Mouse (Mus musculus) lung, adult 2 months (tissue): ENCODE measurements around the gene Zmynd19. TPM values are rescaled to one million over a fixed set of nuclear protein-coding genes. Genes with fewer than 3 reads are reported as not detected.
A peak's percentile ranks its signal among the peaks of the same experiment; 100 is the strongest.

Source experiments
- DNase-seq: peaks from one replicate; pipeline ENCODE4 v3.0.0; 2022
- H3K4me1 ChIP-seq: fragments of 200-500 bp; 2 replicates; pipeline ENCODE4 v1.6.1; 2011; ENCODE audit warnings: low read length; ENCODE audit not compliant: control insufficient read depth, insufficient read depth
- H3K4me3 ChIP-seq: fragments of 200-500 bp; replicated peaks from 2 replicates; pipeline ENCODE3; 2011; ENCODE audit warnings: low read depth, mild to moderate bottlenecking, control low read depth, low read length; ENCODE audit errors: extremely low read depth
- CTCF ChIP-seq: fragments of 200-500 bp; IDR thresholded peaks from 2 replicates; pipeline ENCODE4 v1.5.1; 2011; ENCODE audit warnings: mild to moderate bottlenecking, low read length, control low read depth; ENCODE audit not compliant: insufficient read depth
- POLR2A ChIP-seq: fragments of 200-500 bp; IDR thresholded peaks from 2 replicates; pipeline ENCODE4 v1.6.1; 2011; ENCODE audit warnings: low read depth, mild to moderate bottlenecking, control low read depth, low read length, borderline replicate concordance; ENCODE audit errors: extremely low read depth
- WGBS: fragments of 180-500 bp; shearing (Covaris S2); methylation state at CpG from one replicate; pipeline ENCODE4 v1.1.7; 2018; 5-methylcytosine and 5-hydroxymethylcytosine counted together
- polyA plus RNA-seq: library from polyadenylated mRNA; depleted of rRNA; stranded (reverse); fragments of >200 nt; gene quantifications from 2 replicates; pipeline ENCODE4 v1.2.3, GENCODE M21; 2012

Gene Zmynd19
- polyA plus RNA-seq, 1 experiment, result 5.5 TPM

GRCm38 (mm10) chr2:24918930-24919838, 30.4 kb upstream of the Zmynd19 start, which contains the start of gene Ehmt1:
Gene Ehmt1 (minus strand): TSS chr2:24919614.
- DNase-seq, result peak; percentile 90
- peak; percentile 86; the same call in 1 of the 2 replicates for TF ChIP-seq POLR2A
- no peak for TF ChIP-seq CTCF
- WGBS, result 1% methylated on average over 108 of the region's 112 CpGs

GRCm38 (mm10) chr2:24919839-24920175, 29.8 kb upstream of the Zmynd19 start:
- Histone ChIP-seq H3K4me3 (peak overlapping the region; percentile 83), H3K4me1 (peaks cover 5% of the 10 kb centered on the region; the same call in 1 of the 2 replicates)
- 7% methylated on average over 8 of the region's 8 CpGs for WGBS
- no peak for TF ChIP-seq POLR2A
- no peak for TF ChIP-seq CTCF
- no peak for DNase-seq

More at GRCm38 (mm10) chr2:24918930-24919838, 30.4 kb upstream of the Zmynd19 start, which contains the start of gene Ehmt1:
- peak within 1 kb of the TSS; percentile 97 for H3K4me3 ChIP-seq
- H3K4me1 ChIP-seq, result peaks cover 5% of the 10 kb centered on the region; the same call in 1 of the 2 replicates

- H3K4me1 ChIP-seq, result peaks cover 11% of the 10 kb centered on the region
- 39% methylated on average over 2 of the region's 2 CpGs for WGBS
- TF ChIP-seq POLR2A (no peak), CTCF (peak; percentile 33)
- no peak overlapping the region for H3K4me3 ChIP-seq
- no peak for DNase-seq
Observed at GRCm38 (mm10) chr2:24923561-24923960, 26.0 kb upstream of the Zmynd19 start.

GRCm38 (mm10) chr2:24925284-24925683, 24.3 kb upstream of the Zmynd19 start:
- Histone ChIP-seq H3K4me1 (peaks cover 15% of the 10 kb centered on the region), H3K4me3 (no peak overlapping the region)
- WGBS, result 69% methylated on average over 8 of the region's 8 CpGs
- DNase-seq, result peak; percentile 46
- TF ChIP-seq CTCF (no peak), POLR2A (no peak)

GRCm38 (mm10) chr2:24926345-24926964, 23.1 kb upstream of the Zmynd19 start:
- Histone ChIP-seq H3K4me3 (no peak overlapping the region), H3K4me1 (peaks cover 15% of the 10 kb centered on the region)
- WGBS, result 71% methylated on average over 9 of the region's 9 CpGs
- no peak for DNase-seq
- TF ChIP-seq CTCF (no peak), POLR2A (no peak)

GRCm38 (mm10) chr2:24926965-24927358, 22.6 kb upstream of the Zmynd19 start:
- WGBS, result 35% methylated on average over 7 of the region's 7 CpGs
- Histone ChIP-seq H3K4me1 (peaks cover 15% of the 10 kb centered on the region), H3K4me3 (no peak overlapping the region)
- DNase-seq, result peak; percentile 20
- TF ChIP-seq CTCF (no peak), POLR2A (no peak)

GRCm38 (mm10) chr2:24927810-24928479, 21.6 kb upstream of the Zmynd19 start:
- H3K4me3 ChIP-seq, result no peak overlapping the region
- TF ChIP-seq POLR2A, result no peak
- TF ChIP-seq CTCF, result no peak
- 48% methylated on average over 4 of the region's 4 CpGs for WGBS
- H3K4me1 ChIP-seq, result peaks cover 15% of the 10 kb centered on the region
- peak; percentile 76 for DNase-seq

- Histone ChIP-seq H3K4me3 (no peak overlapping the region), H3K4me1 (peaks cover 19% of the 10 kb centered on the region)
- peak; percentile 52 for DNase-seq
- WGBS, result 60% methylated on average over 2 of the region's 2 CpGs
- no peak for TF ChIP-seq POLR2A
- no peak for TF ChIP-seq CTCF
Observed at GRCm38 (mm10) chr2:24929119-24929518, 20.5 kb upstream of the Zmynd19 start.

GRCm38 (mm10) chr2:24929593-24929992, 20.0 kb upstream of the Zmynd19 start:
- H3K4me1 ChIP-seq, result peaks cover 23% of the 10 kb centered on the region
- TF ChIP-seq POLR2A, result no peak
- TF ChIP-seq CTCF, result no peak
- 74% methylated on average over 5 of the region's 5 CpGs for WGBS
- no peak overlapping the region for H3K4me3 ChIP-seq
- no peak for DNase-seq
